Mouse (Mus musculus) gonadal fat pad, adult 2 months (tissue): ENCODE results near the gene Olfr539. TPM values are rescaled to one million over a fixed set of nuclear protein-coding genes. Genes with fewer than 3 reads are reported as not detected.
A peak's percentile ranks its signal among the peaks of the same experiment; 100 is the strongest.
"Not testable (repeated sequence)": the region's sequence is repeated elsewhere in the genome, so short reads cannot be mapped to it uniquely, and the experiment has no call there.

ENCODE experiments used
- DNase-seq: peaks from one replicate; pipeline ENCODE4 v3.0.0-alpha.2; 2012; ENCODE audit warnings: low read depth
- polyA plus RNA-seq: library from polyadenylated mRNA; depleted of rRNA; stranded (reverse); fragments of >200 nt; gene quantifications from 2 replicates; pipeline ENCODE4 v1.2.3, GENCODE M21; 2012; rRNA removed

Gene Olfr539
- not detected in 2 replicates for polyA plus RNA-seq

DNA sequence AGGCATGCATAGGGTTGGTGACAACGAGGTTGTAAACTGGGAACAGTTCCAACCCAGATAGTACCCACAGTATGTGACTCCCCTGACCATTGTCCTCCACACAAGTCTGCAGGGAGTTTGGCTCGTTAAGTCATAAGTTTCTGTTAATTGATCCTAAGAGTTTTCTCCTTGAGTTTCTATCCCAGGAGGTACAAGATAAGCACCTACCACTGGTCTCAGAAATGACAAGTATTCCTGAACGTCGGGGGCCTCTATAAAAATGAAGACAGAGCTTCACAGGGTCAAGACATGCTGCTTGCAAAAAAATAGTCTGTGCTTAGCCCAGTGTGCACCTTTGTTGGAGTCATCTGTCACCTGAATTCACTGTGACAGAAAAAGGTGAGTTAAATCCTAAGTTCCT, at the start of gene Olfr539:
Gene Olfr539, plus strand, starts transcription at position 301 of the 400 bp plus-strand sequence.
- DNase-seq = no peak

DNA sequence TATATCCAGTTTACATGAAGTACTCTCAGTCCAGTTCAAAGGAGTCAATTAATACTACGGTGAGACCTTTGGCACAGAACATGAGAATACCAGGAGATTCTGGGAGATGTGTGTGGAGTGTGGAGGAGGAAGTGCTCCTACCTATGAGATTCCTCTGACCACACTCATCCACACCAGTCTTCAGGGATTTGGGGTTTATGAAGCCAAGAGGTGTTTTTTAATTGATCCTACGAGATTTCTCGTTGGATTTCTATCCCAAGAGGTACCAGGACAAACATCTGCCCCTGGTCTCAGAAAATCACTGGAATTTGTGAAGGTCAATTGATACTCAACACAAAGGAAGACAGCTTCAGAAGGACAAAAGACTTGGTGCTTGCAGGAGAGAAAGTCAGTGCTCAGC, 31.1 kb upstream of the Olfr539 start, which contains the start of gene Olfr61:
Gene Olfr61, plus strand, starts transcription at position 301 of the 400 bp plus-strand sequence.
- DNase-seq = not testable (repeated sequence)

DNA sequence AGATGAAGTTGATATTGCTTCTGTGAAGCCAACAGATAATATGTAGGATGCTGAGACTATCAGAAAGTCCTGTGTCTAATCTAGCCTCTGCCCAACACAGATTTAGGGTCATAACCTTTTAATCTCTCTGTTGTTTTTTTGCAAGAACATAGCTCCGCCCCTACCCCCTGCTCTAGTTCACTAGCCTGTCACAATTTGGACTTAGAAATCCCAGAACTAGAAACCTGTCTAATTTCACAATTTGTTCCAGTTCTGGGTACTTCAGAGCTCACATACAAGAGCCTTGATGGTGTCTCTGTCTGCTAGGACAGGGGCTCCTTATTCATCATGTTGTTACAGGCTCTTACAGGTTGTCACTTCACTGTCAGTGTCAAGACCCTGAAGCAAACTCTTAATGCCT, 29.2 kb upstream of the Olfr539 start:
- DNase-seq = no peak

DNA sequence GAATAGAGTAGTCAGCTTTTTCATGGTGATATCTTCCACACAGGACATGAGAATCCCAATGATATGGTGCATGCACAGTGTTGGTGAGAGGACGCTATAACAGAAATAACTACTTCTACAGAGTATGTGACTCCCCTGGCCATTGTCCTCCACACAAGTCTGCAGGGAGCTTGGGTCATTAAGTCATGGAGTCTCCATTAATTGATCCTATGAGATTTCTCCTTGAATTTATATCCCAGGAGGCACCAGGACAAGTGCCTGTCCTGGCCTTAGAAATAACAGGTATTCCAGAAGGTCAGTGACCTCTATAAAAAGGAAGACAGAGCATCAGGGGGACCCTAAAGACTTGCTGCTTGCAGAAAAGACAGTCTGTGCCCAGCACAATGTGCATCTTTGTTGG, 13.6 kb upstream of the Olfr539 start, which contains the start of gene Olfr53:
Gene Olfr53, plus strand, starts transcription at position 301 of the 400 bp plus-strand sequence.
- DNase-seq = no peak

DNA sequence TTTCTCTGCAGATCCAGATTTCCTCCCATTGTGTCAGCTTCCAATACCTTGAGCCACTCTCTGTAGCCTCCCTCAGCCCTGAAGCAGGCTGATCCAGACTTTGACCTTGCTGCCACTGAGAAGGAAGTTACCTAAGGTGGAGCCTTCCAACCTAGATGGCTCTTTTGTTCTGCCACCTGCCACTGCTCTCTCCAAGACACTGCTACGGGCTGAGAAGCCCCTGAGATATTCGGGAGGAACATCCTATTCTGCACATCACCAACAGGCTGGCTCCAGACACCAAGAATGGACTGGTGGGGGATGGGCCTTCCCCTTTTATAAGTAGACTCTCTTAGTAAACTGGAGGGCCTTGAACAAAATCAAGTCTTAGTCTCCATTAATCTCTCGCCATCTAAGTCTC, 11.0 kb downstream of the Olfr539 start:
- not testable (repeated sequence) for DNase-seq

DNA sequence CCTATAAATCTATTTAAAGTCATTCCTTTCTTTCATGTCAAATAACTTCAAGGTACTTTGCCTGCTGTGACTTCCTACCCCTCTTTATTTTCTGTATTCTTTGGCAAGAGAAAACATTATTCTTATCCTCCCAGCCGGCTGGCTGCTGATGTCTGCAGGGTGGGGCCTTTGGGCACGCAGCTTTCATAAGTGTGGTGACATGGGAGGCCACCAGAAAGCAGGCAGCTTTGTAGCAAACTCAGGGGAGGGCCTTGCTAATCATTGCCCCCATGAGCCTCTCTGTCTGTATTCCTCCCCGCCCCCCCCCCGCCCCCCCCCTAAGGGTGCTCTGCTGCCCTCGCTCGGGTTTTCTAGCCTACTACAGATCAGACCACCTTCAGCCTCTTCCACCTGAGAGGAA, 16.1 kb downstream of the Olfr539 start:
- no peak for DNase-seq

DNA sequence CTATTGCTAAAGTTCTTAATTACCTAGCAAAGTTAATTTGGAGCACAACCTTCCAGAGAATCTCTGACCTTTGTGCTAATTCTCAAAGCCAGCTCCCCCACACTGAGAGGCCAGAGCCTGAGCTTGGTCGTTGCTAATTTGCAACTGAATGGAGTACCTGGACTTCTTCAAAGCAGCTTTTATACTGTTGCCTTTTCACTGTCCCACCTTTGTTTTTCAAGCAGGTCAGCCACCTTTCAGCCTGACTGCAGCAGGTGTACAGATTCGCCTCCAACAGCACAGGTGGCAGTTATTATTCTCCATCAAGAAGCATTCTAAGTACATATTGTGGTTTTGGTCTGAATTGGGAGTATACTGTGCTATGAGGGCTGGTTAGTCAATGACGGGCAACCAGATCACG, 19.9 kb downstream of the Olfr539 start:
- not testable (repeated sequence) for DNase-seq

DNA sequence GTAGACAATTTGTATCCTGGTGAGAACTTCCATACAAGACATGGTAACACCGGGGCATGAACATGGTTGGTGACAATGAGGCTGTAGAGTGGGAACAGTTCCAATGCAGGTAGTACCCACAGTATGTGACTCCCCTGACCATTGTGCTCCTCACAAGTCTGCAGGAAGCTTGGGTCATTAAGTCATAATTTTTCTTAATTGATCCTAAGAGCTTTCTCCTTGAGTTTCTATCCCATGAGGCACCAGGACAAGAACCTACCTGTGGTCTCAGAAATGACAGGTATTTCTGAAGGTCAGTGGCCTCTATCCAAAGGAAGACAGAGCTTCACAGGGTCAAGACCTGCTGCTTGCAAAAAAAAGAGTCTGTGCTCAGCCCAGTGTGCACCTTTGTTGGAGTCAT, 21.9 kb downstream of the Olfr539 start, which contains the start of gene Olfr45:
Gene Olfr45, plus strand, starts transcription at position 301 of the 400 bp plus-strand sequence.
- no peak for DNase-seq

DNA sequence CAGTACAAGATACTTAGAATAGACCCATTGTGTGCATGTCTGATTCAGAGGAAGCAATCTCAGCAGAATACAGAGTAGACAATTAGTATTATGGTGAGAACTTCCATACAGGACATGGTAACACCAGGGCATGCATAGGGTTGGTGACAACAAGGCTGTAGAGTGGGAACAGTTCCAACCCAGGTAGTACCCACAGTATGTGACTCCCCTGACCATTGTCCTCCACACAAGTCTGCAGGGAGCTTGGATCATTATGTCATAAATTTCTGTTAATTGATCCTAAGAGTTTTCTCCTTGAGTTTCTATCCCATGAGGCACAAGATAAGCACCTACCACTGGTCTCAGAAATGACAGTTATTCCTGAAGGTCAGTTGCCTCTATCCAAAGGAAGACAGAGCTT, 37.2 kb downstream of the Olfr539 start, which contains the start of gene Olfr541:
Gene Olfr541, plus strand, starts transcription at position 301 of the 400 bp plus-strand sequence.
- no peak for DNase-seq

DNA sequence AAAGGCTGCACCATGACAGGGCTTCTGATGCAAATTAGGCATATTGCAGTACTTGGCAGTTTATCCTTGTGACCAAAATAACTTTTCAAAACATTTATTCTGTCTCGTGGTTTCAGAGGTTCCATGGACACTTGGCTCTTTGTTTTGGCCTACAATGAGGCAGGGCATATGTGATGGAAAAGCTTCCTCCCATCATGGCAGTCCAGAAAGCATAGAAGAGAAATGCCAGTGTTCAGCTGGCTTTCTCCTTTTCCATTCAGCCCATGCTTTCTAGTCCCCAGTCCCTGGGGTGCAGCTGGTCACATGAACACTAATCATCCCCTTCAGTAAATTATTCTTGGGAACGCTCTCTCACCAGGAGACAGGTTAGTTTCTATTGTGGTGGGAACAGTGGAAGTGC, 46.6 kb downstream of the Olfr539 start:
- no peak for DNase-seq

DNA sequence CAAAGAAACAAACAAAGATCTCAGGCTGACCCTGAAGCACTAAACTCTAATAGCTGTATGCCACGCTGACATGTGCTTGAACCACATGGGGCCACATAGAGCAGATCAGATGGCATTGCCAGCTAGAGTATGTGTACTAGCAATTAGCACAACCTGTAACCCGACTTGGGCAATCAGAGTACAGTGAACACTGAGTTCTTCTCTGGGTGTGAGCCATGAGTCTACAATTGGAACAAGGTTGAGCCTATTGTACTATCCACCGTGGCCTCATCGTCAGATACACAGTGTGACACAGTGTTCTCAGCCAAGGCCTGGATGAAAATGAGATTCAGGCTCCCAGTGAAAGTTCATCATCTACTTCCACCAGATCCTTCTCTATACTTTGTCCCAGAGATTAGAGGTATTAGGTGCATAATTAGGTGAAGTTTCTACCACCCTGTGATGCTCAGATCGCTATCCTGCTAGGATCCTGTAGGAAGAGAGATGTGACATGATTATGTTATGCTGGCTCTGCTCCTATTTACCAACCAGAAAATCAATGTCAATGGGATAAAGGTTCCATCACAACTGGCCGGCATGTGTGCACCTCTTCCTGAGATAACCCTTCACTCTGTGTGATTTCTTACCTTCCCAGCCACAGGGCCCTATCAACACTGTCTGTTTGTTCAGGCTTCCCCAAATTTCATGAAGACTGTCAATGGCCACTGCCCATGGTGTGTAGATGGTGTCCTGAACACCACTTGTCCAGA, 48.0 kb downstream of the Olfr539 start:
- peak; percentile 46 for DNase-seq

DNA sequence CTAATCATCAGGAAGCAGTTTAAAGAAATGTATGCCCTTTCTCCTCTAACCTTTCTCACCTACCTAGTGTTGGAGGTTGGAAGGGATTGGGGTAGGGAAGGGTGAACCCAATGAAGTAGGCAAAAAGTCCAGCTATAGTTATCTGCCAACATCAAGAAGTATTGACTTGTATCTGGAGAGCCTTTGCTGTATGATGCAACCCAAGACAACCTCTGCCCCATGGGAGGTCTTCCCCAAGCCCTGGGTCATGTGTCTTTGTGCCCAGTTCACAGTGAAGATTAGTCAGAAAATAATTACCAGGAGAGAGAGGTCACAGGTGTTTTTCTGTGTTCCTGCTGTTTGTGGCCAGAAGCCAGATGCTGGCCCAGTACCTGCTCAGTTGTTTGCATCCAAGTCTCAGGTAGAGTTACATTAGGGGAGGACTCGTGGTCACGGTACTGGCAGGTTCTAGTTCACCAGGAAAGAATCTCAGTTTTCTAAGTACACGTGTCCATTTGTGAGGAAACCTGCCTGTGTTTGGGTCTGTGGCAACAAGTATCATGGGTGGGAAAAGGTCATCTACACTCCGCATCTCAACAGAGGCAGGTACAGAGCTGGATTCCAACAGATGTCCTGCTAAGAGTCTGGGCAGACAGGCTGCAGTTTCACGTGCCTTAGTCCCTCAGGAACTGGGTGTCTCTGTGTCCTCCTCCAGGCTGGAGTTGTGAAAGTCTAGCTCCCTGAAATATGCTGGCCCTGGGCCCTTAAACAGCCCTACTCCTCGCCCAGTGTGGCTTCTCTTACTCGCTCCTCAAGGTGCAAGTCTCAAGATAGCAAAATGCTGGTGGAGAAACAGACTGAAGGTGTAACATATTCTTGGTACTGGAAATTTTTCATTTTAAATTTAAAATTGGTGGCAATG, 57.7 kb downstream of the Olfr539 start:
- peak; percentile 26 for DNase-seq

DNA sequence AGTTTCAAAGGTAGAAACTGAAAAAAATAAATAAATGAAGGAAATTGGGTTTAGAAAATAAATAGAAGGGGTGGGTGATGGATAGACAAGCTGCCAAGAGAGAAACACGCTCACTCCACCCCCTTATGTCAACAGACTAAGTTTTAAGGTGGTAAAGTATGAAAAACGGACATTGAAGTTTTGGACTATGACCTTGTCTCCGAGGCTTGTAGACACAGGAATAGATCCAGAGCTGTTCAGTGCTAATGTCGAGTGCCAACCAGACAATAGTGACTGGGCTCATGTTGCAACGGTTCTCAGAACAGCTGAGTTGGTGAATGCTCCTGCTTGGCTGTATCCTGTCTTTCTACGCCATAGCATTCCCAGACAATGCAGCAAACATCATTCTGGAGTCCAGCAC, 61.4 kb downstream of the Olfr539 start:
- no peak for DNase-seq

DNA sequence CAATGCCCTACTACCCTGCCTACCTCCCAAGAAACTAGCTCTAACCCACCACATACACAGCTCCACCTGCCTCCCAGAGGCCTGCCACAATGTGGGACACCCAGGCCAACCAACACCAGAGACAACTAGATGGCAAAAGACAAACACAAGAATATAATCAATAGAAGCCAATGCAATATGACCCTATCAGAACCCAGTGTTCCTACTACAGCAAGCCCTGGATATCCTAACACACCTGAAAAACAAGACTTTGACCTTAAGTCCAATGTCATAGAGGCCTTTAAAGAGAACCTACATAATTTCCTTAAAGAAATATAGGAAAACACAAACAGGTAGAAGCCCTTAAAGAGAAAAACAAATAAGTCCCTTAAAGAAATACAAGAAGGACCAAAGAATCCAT, 65.8 kb downstream of the Olfr539 start:
- DNase-seq = no peak

Other genes with a start within 250 kb of the Olfr539 start
- not detected in 2 replicates for gene Olfr532, start 238.3 kb upstream of the Olfr539 start, polyA plus RNA-seq
- not detected in 2 replicates for gene Olfr533, start 196.6 kb upstream of the Olfr539 start, polyA plus RNA-seq
- gene Olfr535, start 175.7 kb upstream of the Olfr539 start, polyA plus RNA-seq = not detected in 2 replicates
- 0.04 and 0.11 TPM in 2 replicates for gene Olfr536, start 152.5 kb upstream of the Olfr539 start, polyA plus RNA-seq
- gene Olfr538, start 92.0 kb upstream of the Olfr539 start, polyA plus RNA-seq = not detected in 2 replicates
- not detected in 2 replicates for gene Olfr46, start 58.7 kb upstream of the Olfr539 start, polyA plus RNA-seq
- gene Olfr61, start 31.0 kb upstream of the Olfr539 start, polyA plus RNA-seq = not detected in 2 replicates
- gene Olfr53, start 13.5 kb upstream of the Olfr539 start, polyA plus RNA-seq = not detected in 2 replicates
- not detected in 2 replicates for gene Olfr45, start 22.0 kb downstream of the Olfr539 start, polyA plus RNA-seq
- not detected in 2 replicates for gene Olfr541, start 37.3 kb downstream of the Olfr539 start, polyA plus RNA-seq
- 82.4 and 284 TPM in 2 replicates for gene Cyp2e1, start 103.8 kb downstream of the Olfr539 start, polyA plus RNA-seq
- gene Syce1, start 127.9 kb downstream of the Olfr539 start, polyA plus RNA-seq = 0.68 and 1.2 TPM in 2 replicates
- gene Zfp941, start 162.2 kb downstream of the Olfr539 start, polyA plus RNA-seq = 0.20 and 0.30 TPM in 2 replicates
- 2.0 and 2.1 TPM in 2 replicates for gene Urah, start 175.1 kb downstream of the Olfr539 start, polyA plus RNA-seq
- 1.6 and 1.8 TPM in 2 replicates for gene Scgb1c1, start 185.6 kb downstream of the Olfr539 start, polyA plus RNA-seq
- gene Odf3, start 187.9 kb downstream of the Olfr539 start, polyA plus RNA-seq = 0.74 and 1.2 TPM in 2 replicates
- gene Gm45785, start 196.4 kb downstream of the Olfr539 start, polyA plus RNA-seq = not detected in 2 replicates
- 103 and 117 TPM in 2 replicates for gene Ric8a, start 197.0 kb downstream of the Olfr539 start, polyA plus RNA-seq
- 32.0 and 40.0 TPM in 2 replicates for gene Bet1l, start 197.6 kb downstream of the Olfr539 start, polyA plus RNA-seq
- gene Psmd13, start 222.0 kb downstream of the Olfr539 start, polyA plus RNA-seq = 68.5 and 81.3 TPM in 2 replicates
- gene Sirt3, start 222.4 kb downstream of the Olfr539 start, polyA plus RNA-seq = 27.4 and 29.3 TPM in 2 replicates
- gene Cox8b, start 240.5 kb downstream of the Olfr539 start, polyA plus RNA-seq = 12.1 and 40.0 TPM in 2 replicates